Mouse (Mus musculus) cerebellum, adult 9-10 months (tissue): Measurements from ENCODE around the gene Olfr390.

ENCODE experiments used
- DNase-seq: peaks from one replicate; pipeline ENCODE4 v3.0.0; 2022

Gene Olfr390

DNA sequence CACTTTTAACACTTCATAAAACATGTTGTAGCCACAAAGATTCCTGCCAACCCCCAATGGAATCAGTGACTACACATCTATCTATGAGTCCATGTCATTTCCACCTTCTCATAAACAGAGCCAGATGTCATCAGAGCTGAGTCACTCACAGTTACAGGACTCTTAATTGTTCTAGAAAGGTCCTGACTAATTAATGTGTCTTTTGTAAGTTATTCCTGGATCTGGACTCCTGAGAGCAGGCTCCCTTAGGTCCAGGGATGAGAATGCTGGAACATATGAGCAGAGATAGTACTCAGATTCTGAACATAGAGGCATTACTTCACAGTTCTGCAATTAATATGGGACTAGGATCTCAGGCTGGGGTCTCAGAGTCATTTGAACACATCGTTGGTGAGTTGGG, at the start of gene Olfr390:
Olfr390 (plus strand) TSS at position 301 of the 400 bp plus-strand sequence.
- no peak for DNase-seq

DNA sequence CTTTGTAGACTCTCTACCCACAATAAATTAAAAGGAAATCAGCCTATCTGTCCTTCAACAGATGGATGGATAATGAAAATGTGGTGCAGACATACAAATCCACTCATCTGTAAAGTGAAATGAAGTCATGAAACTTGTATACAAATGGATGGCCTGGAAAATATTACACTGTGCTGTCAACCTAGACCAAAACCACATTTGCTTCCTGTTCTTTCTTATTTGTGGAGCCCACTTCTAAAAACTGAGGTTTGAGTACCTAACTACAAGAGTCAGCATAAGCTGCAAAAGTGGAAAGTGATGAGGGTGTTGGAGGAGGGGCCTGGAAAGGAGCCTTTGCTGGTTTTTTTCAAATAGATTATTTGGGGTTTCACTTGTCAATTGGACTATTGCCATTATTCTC, 23.6 kb upstream of the Olfr390 start:
- DNase-seq: no peak

DNA sequence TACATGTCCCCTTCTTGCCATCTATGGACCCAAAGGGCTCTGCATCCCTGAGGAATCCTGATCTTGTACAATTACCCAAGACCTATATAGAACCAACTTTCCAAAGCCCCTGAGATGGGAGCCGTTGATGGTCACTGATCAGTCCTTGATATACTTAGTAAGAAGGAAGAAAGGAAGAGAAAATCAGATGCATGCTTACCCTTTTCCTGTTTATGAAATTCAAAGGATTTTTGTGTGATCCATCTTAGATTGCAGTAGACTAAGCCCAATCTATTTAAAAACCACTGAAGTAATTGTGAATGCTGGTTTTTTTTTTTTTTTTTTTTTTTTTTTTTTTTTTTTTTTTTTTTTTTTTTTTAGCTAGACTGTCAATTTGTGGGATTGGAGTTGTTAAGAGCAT, 2.2 kb upstream of the Olfr390 start, which contains the start of gene Olfr389:
Olfr389 (minus strand) TSS at position 101 of the 400 bp plus-strand sequence.
- DNase-seq: no peak

DNA sequence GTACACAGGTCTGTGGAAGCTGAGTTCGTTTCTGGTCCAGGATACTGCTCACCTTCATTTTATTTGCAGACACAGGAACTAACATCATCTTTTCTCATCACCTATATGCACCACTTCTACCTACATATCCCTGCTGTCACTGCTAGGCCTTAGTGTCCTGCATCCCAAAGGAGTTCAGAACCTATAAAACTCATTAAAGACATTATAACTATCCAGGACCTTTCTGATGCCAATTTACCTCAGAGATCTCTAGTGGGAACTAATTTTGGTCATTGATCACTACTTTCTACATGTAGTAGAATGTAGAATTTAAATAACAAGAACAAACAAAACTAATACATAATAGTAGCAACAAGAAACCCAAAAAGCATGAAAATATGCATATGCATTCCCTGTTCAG, 20.2 kb downstream of the Olfr390 start, which contains the start of gene Olfr391-ps:
Olfr391-ps (minus strand) TSS at position 101 of the 400 bp plus-strand sequence.
- no peak for DNase-seq

DNA sequence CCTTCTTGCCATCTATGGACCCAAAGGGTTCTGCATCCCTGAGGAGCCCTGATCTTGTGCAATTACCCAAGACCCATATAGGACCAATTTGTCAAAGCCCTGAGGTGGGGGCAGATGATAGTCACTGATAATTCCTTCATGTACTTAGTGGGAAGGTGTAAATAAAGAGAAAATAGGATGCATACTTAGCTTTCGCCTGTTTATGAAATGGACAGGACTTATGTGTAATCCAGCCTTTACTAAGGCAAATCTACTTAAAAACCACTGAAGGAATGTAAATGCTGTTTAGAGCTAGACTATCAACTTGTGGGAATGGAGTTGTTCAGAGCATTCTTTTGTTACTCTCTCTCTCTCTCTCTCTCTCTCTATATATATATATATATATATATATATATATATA, 34.2 kb downstream of the Olfr390 start, which contains the start of gene Olfr392:
Olfr392 (minus strand) TSS at position 101 of the 400 bp plus-strand sequence.
- DNase-seq: no peak
